Mouse (Mus musculus): ENCODE measurements around the gene Gm21988.

The Gm21988 gene

GRCm38 (mm10) chr11:70239541-70240279, at the start of gene Gm21988, which contains the start of gene Rnasek:
Gm21988 (minus strand) TSS chr11:70239830.
Rnasek (minus strand) TSS chr11:70239842.
- peak; percentile 82 for DNase-seq (ENCODE audit: low spot score)

GRCm38 (mm10) chr11:70289236-70289635, 49.6 kb upstream of the Gm21988 start:
- no peak for DNase-seq (ENCODE audit: low spot score)

GRCm38 (mm10) chr11:70288102-70288501, 48.5 kb upstream of the Gm21988 start:
- no peak for DNase-seq (ENCODE audit: low spot score)

GRCm38 (mm10) chr11:70285686-70286085, 46.1 kb upstream of the Gm21988 start:
- no peak for DNase-seq (ENCODE audit: low spot score)

- DNase-seq (ENCODE audit: low spot score) = no peak
Measured at GRCm38 (mm10) chr11:70284757-70285156, 45.1 kb upstream of the Gm21988 start.

- DNase-seq (ENCODE audit: low spot score) = no peak
Measured at GRCm38 (mm10) chr11:70283666-70284065, 44.0 kb upstream of the Gm21988 start.

GRCm38 (mm10) chr11:70280441-70280840, 40.8 kb upstream of the Gm21988 start:
- DNase-seq (ENCODE audit: low spot score) = no peak

- no peak for DNase-seq (ENCODE audit: low spot score)
Measured at GRCm38 (mm10) chr11:70278961-70279360, 39.3 kb upstream of the Gm21988 start.

GRCm38 (mm10) chr11:70271641-70272040, 32.0 kb upstream of the Gm21988 start:
- no peak for DNase-seq (ENCODE audit: low spot score)

GRCm38 (mm10) chr11:70266405-70266804, 26.8 kb upstream of the Gm21988 start:
- no peak for DNase-seq (ENCODE audit: low spot score)

GRCm38 (mm10) chr11:70265819-70266218, 26.2 kb upstream of the Gm21988 start:
- DNase-seq (ENCODE audit: low spot score) = no peak

GRCm38 (mm10) chr11:70265252-70265651, 25.6 kb upstream of the Gm21988 start:
- no peak for DNase-seq (ENCODE audit: low spot score)

GRCm38 (mm10) chr11:70259035-70259434, 19.4 kb upstream of the Gm21988 start:
- DNase-seq (ENCODE audit: low spot score) = no peak

GRCm38 (mm10) chr11:70254931-70255531, 15.4 kb upstream of the Gm21988 start, which contains the start of gene Alox12:
Alox12 (minus strand) TSS chr11:70255353.
- DNase-seq (ENCODE audit: low spot score) = no peak

GRCm38 (mm10) chr11:70254337-70254736, 14.7 kb upstream of the Gm21988 start:
- DNase-seq (ENCODE audit: low spot score) = no peak

- no peak for DNase-seq (ENCODE audit: low spot score)
Measured at GRCm38 (mm10) chr11:70251853-70252252, 12.2 kb upstream of the Gm21988 start.

- DNase-seq (ENCODE audit: low spot score) = no peak
Measured at GRCm38 (mm10) chr11:70250150-70250549, 10.5 kb upstream of the Gm21988 start.

- DNase-seq (ENCODE audit: low spot score) = no peak
Measured at GRCm38 (mm10) chr11:70247136-70247845, 7.7 kb upstream of the Gm21988 start.

- no peak for DNase-seq (ENCODE audit: low spot score)
Measured at GRCm38 (mm10) chr11:70242591-70242990, 3.0 kb upstream of the Gm21988 start.

GRCm38 (mm10) chr11:70238591-70239440, 814 bp downstream of the Gm21988 start:
- no peak for DNase-seq (ENCODE audit: low spot score)

- DNase-seq (ENCODE audit: low spot score) = peak; percentile 92
Measured at GRCm38 (mm10) chr11:70237457-70238167, 2.0 kb downstream of the Gm21988 start, which contains the start of gene 0610010K14Rik. 0610010K14Rik (minus strand) TSS chr11:70237914.

Data from left cerebral cortex, adult 11 months (tissue).